Mouse (Mus musculus) kidney, embryonic 14.5 days (tissue): ENCODE results near the gene Hapln4. TPM values are rescaled to one million over a fixed set of nuclear protein-coding genes. Genes with fewer than 3 reads are reported as not detected.

Experiments used
- ATAC-seq: fragments of 200-750 bp; cut with Nextera tagmentation; 2 replicates; pipeline ENCODE4 v1.8.0; 2017; ENCODE audit warnings: moderate number of reproducible peaks, mild to moderate bottlenecking, moderate TSS enrichment, moderate library complexity; ENCODE audit not compliant: low FRiP score, low TSS enrichment
- H3K27ac ChIP-seq: fragments of 300-500 bp; sonication (generic); 2 replicates; pipeline ENCODE4 v1.5.1; 2014; ENCODE audit warnings: low read depth, mild to moderate bottlenecking, low read length, moderate library complexity, mixed read lengths
- H3K27me3 ChIP-seq: fragments of 300-500 bp; sonication (generic); 2 replicates; pipeline ENCODE4 v1.6.1; 2014; ENCODE audit warnings: mild to moderate bottlenecking, low read length; ENCODE audit not compliant: control insufficient read depth, insufficient read depth
- H3K36me3 ChIP-seq: fragments of 300-500 bp; sonication (generic); 2 replicates; pipeline ENCODE4 v1.6.1; 2014; ENCODE audit warnings: low read length, mixed read lengths; ENCODE audit not compliant: control insufficient read depth, insufficient read depth
- H3K4me1 ChIP-seq: fragments of 300-500 bp; sonication (generic); 2 replicates; pipeline ENCODE4 v1.6.1; 2014; ENCODE audit warnings: low read length, mixed read lengths; ENCODE audit not compliant: control insufficient read depth, insufficient read depth
- H3K4me2 ChIP-seq: fragments of 300-500 bp; sonication (generic); replicated peaks from 2 replicates; pipeline ENCODE4 v1.6.1; 2014; ENCODE audit warnings: low read depth, mild to moderate bottlenecking, low read length
- H3K4me3 ChIP-seq: fragments of 300-500 bp; sonication (generic); 2 replicates; pipeline ENCODE4 v1.5.1; 2014; ENCODE audit warnings: mild to moderate bottlenecking, low read length
- H3K9ac ChIP-seq: fragments of 300-500 bp; sonication (generic); 2 replicates; pipeline ENCODE4 v1.6.1; 2014; ENCODE audit warnings: low read depth, mild to moderate bottlenecking, low read length, moderate library complexity
- H3K9me3 ChIP-seq: fragments of 300-500 bp; sonication (generic); 2 replicates; pipeline ENCODE4 v1.6.1; 2016; ENCODE audit warnings: low read length; ENCODE audit not compliant: control insufficient read depth
- WGBS: fragments of 180-500 bp; shearing (Covaris S2); extraction: QIAGEN DNeasy Blood & Tissue Kit; methylation state at CpG from one replicate; pipeline ENCODE4 v1.1.7; 2014; 5-methylcytosine and 5-hydroxymethylcytosine counted together
- polyA plus RNA-seq: library from polyadenylated mRNA; unstranded; fragments of >200 nt; fragmentation: Nextera tagmentation; extraction: Ambion mirVana; gene quantifications from 2 replicates; pipeline ENCODE4 v1.2.1, GENCODE M21; 2014

Hapln4 gene
- polyA plus RNA-seq, 1 experiment from 2014 or later = not detected

GRCm38 (mm10) chr8:70087836-70088650, 4.8 kb downstream of the Hapln4 start:
- H3K4me1 ChIP-seq = peaks cover 15% of the 10 kb centered on the region; the same call in 1 of the 2 replicates
- H3K4me2 ChIP-seq = peak overlapping the region; percentile 59
- H3K36me3 ChIP-seq = no peaks in the 10 kb centered on the region
- WGBS = 4% methylated on average over 56 of the region's 56 CpGs
- no peak overlapping the region for H3K27ac ChIP-seq
- H3K9ac ChIP-seq = peak overlapping the region; percentile 31; the same call in 1 of the 2 replicates
- peak; percentile 60 for ATAC-seq
- peak overlapping the region; percentile 38 for H3K4me3 ChIP-seq
- no peaks in the 10 kb centered on the region for H3K9me3 ChIP-seq
- peaks cover 78% of the 10 kb centered on the region for H3K27me3 ChIP-seq

GRCm38 (mm10) chr8:70089296-70089960, 6.2 kb downstream of the Hapln4 start:
- WGBS = 71% methylated on average over 9 of the region's 9 CpGs
- no peak for ATAC-seq

GRCm38 (mm10) chr8:70092786-70093185, 9.5 kb downstream of the Hapln4 start:
- Histone ChIP-seq H3K27ac (no peak overlapping the region), H3K9me3 (no peaks in the 10 kb centered on the region), H3K27me3 (peaks cover 31% of the 10 kb centered on the region), H3K36me3 (no peaks in the 10 kb centered on the region), H3K4me1 (peaks cover 5% of the 10 kb centered on the region; the same call in 1 of the 2 replicates), H3K4me2 (no peak overlapping the region), H3K9ac (no peak overlapping the region), H3K4me3 (no peak overlapping the region)
- ATAC-seq = no peak
- WGBS = 56% methylated on average over 8 of the region's 8 CpGs

More at GRCm38 (mm10) chr8:70089296-70089960, 6.2 kb downstream of the Hapln4 start:
- H3K27ac ChIP-seq = no peak overlapping the region
- H3K27me3 ChIP-seq = peaks cover 65% of the 10 kb centered on the region
- no peak overlapping the region for H3K4me2 ChIP-seq
- H3K36me3 ChIP-seq = no peaks in the 10 kb centered on the region
- H3K4me1 ChIP-seq = peaks cover 7% of the 10 kb centered on the region; the same call in 1 of the 2 replicates
- H3K9me3 ChIP-seq = no peaks in the 10 kb centered on the region
- no peak overlapping the region for H3K9ac ChIP-seq
- no peak overlapping the region for H3K4me3 ChIP-seq

GRCm38 (mm10) chr8:70099276-70099675, 16.0 kb downstream of the Hapln4 start:
- H3K4me3 ChIP-seq = no peak overlapping the region
- ATAC-seq = no peak
- H3K4me2 ChIP-seq = no peak overlapping the region
- H3K36me3 ChIP-seq = no peaks in the 10 kb centered on the region
- no peaks in the 10 kb centered on the region for H3K9me3 ChIP-seq
- 81% methylated on average over 8 of the region's 8 CpGs for WGBS
- no peak overlapping the region for H3K9ac ChIP-seq
- no peak overlapping the region for H3K27ac ChIP-seq
- no peaks in the 10 kb centered on the region for H3K4me1 ChIP-seq
- H3K27me3 ChIP-seq = no peaks in the 10 kb centered on the region

GRCm38 (mm10) chr8:70100241-70100640, 17.0 kb downstream of the Hapln4 start:
- Histone ChIP-seq H3K4me3 (no peak overlapping the region), H3K27ac (no peak overlapping the region), H3K9me3 (no peaks in the 10 kb centered on the region), H3K27me3 (no peaks in the 10 kb centered on the region), H3K36me3 (no peaks in the 10 kb centered on the region), H3K4me2 (no peak overlapping the region), H3K4me1 (no peaks in the 10 kb centered on the region), H3K9ac (no peak overlapping the region)
- no peak for ATAC-seq
- 81% methylated on average over 8 of the region's 8 CpGs for WGBS

GRCm38 (mm10) chr8:70104506-70104905, 21.2 kb downstream of the Hapln4 start:
- H3K9me3 ChIP-seq = no peaks in the 10 kb centered on the region
- H3K4me2 ChIP-seq = no peak overlapping the region
- no peak overlapping the region for H3K4me3 ChIP-seq
- H3K27ac ChIP-seq = no peak overlapping the region
- no peaks in the 10 kb centered on the region for H3K36me3 ChIP-seq
- no peak overlapping the region for H3K9ac ChIP-seq
- no peaks in the 10 kb centered on the region for H3K4me1 ChIP-seq
- 0 out of 2 replicates have a peak, but pooled peaks cover 6% of the 10 kb centered on the region for H3K27me3 ChIP-seq
- 13% methylated on average over 6 of the region's 6 CpGs for WGBS
- peak; percentile 74; the same call in 1 of the 2 replicates for ATAC-seq

GRCm38 (mm10) chr8:70104922-70105321, 21.7 kb downstream of the Hapln4 start:
- no peak overlapping the region for H3K9ac ChIP-seq
- 81% methylated on average over 7 of the region's 7 CpGs for WGBS
- no peak overlapping the region for H3K4me2 ChIP-seq
- no peak overlapping the region for H3K27ac ChIP-seq
- H3K4me3 ChIP-seq = no peak overlapping the region
- no peaks in the 10 kb centered on the region for H3K9me3 ChIP-seq
- no peak for ATAC-seq
- H3K4me1 ChIP-seq = no peaks in the 10 kb centered on the region
- no peaks in the 10 kb centered on the region for H3K36me3 ChIP-seq
- peaks cover 7% of the 10 kb centered on the region for H3K27me3 ChIP-seq

- Histone ChIP-seq H3K4me2 (no peak overlapping the region), H3K4me3 (no peak overlapping the region), H3K9me3 (no peaks in the 10 kb centered on the region), H3K36me3 (no peaks in the 10 kb centered on the region), H3K4me1 (no peaks in the 10 kb centered on the region), H3K27ac (no peak overlapping the region), H3K9ac (no peak overlapping the region), H3K27me3 (peaks cover 60% of the 10 kb centered on the region)
- WGBS = 84% methylated on average over 2 of the region's 2 CpGs
- no peak for ATAC-seq
These were observed 27.2 kb downstream of the Hapln4 start for GRCm38 (mm10) chr8:70110451-70110850.
